Mouse (Mus musculus) spleen, adult 2 months (tissue): Measurements from ENCODE around the gene Hoxc9.

Experiments
- CTCF ChIP-seq: fragments of 200-500 bp; IDR thresholded peaks from 2 replicates; pipeline ENCODE4 v1.5.1; 2011; ENCODE audit warnings: mild to moderate bottlenecking, inconsistent platforms; ENCODE audit not compliant: insufficient read depth, insufficient read length, insufficient replicate concordance; ENCODE audit errors: extremely low read depth
- POLR2A ChIP-seq: fragments of 200-500 bp; IDR thresholded peaks from 2 replicates; pipeline ENCODE4 v1.6.1; 2011; ENCODE audit warnings: low read depth, low read length, inconsistent platforms

DNA sequence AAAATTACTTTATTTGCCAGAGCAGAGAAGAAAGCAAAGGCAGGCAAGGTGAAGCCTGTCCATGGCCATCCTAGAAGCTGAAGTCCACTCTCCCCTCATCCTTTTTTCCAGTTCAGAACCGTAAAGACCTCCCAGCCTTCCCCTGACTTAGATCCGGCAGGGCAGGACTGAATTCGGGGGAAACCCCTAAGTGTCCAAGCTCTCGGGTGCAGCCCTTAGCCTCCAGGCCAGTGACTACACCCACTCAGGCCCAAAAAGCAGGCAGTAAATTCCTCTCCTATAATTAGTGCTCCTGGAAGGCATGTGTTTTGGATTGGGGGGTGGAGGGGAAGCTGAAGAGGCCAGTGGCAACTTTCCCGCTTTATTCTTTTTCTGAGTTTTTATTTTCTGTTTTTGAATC lies 29.6 kb downstream of the Hoxc9 start:
- TF ChIP-seq POLR2A = no peak
- no peak for TF ChIP-seq CTCF
